Mouse (Mus musculus): Measurements from ENCODE around the gene Zdhhc9. TPM values are rescaled to one million over a fixed set of nuclear protein-coding genes. Genes with fewer than 3 reads are reported as not detected.

Zdhhc9 gene
- polyA plus RNA-seq, 1 experiment from 2014 or later, result 3.1 TPM

DNA sequence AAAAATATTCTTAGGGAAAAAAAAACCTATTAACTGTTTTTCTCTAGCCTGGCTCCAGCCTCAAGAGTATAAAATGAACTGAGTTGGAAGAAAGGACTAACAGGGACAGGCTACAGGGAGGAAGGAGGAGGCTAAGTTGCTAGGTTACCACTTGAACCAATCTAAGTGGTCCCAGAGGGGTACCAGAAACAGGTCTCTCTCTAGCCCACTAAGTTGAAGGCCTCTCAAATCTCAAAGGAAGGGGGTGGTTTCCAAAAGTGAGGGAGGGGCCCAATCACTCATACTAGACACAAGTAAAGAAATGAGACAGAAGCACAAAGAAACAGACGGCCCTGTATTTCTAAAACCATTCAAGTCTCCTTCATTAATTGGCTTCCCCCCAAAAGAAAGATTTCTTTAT lies 38.8 kb downstream of the Zdhhc9 start:
- no peak overlapping the region for H3K4me2 ChIP-seq
- WGBS, result 70% methylated on average over 1 of the region's 1 CpGs
- H3K36me3 ChIP-seq, result no peaks in the 10 kb centered on the region; the same call in 1 of the 2 replicates

GRCm38 (mm10) chrX:48158229-48158919 lies 50.3 kb downstream of the Zdhhc9 start:
- Histone ChIP-seq H3K36me3 (no peaks in the 10 kb centered on the region), H3K27me3 (no peaks in the 10 kb centered on the region), H3K4me2 (no peak overlapping the region), H3K4me3 (no peak overlapping the region), H3K27ac (no peak overlapping the region), H3K9ac (no peak overlapping the region), H3K4me1 (replicated peaks) (no peaks in the 10 kb centered on the region), H3K9me3 (replicated peaks) (no peaks in the 10 kb centered on the region)
- ATAC-seq (replicated peaks; ENCODE audit: insufficient number of reproducible peaks, insufficient read depth, low FRiP score, low read depth), result no peak
- 83% methylated on average over 11 of the region's 11 CpGs for WGBS

More for the DNA sequence above, 38.8 kb downstream of the Zdhhc9 start:
- Histone ChIP-seq H3K4me3 (no peak overlapping the region), H3K4me1 (replicated peaks) (no peaks in the 10 kb centered on the region), H3K27me3 (no peaks in the 10 kb centered on the region), H3K27ac (no peak overlapping the region), H3K9ac (no peak overlapping the region), H3K9me3 (replicated peaks) (no peaks in the 10 kb centered on the region)
- ATAC-seq (replicated peaks; ENCODE audit: insufficient number of reproducible peaks, insufficient read depth, low FRiP score, low read depth), result no peak

- Histone ChIP-seq H3K36me3 (no peaks in the 10 kb centered on the region), H3K4me2 (no peak overlapping the region), H3K4me1 (replicated peaks) (peaks cover 4% of the 10 kb centered on the region), H3K27ac (no peak overlapping the region), H3K9me3 (replicated peaks) (no peaks in the 10 kb centered on the region), H3K4me3 (no peak overlapping the region), H3K27me3 (no peaks in the 10 kb centered on the region), H3K9ac (no peak overlapping the region)
- no peak for ATAC-seq (replicated peaks; ENCODE audit: insufficient number of reproducible peaks, insufficient read depth, low FRiP score, low read depth)
- WGBS, result 70% methylated on average over 8 of the region's 8 CpGs
Measured at GRCm38 (mm10) chrX:48157396-48157795, 51.3 kb downstream of the Zdhhc9 start.

GRCm38 (mm10) chrX:48155489-48155888 lies 53.2 kb downstream of the Zdhhc9 start:
- Histone ChIP-seq H3K27ac (no peak overlapping the region), H3K9me3 (replicated peaks) (no peaks in the 10 kb centered on the region), H3K36me3 (no peaks in the 10 kb centered on the region), H3K4me1 (replicated peaks) (peaks cover 4% of the 10 kb centered on the region), H3K27me3 (no peaks in the 10 kb centered on the region), H3K4me3 (no peak overlapping the region), H3K9ac (no peak overlapping the region), H3K4me2 (no peak overlapping the region)
- WGBS, result 76% methylated on average over 6 of the region's 6 CpGs
- no peak for ATAC-seq (replicated peaks; ENCODE audit: insufficient number of reproducible peaks, insufficient read depth, low FRiP score, low read depth)

DNA sequence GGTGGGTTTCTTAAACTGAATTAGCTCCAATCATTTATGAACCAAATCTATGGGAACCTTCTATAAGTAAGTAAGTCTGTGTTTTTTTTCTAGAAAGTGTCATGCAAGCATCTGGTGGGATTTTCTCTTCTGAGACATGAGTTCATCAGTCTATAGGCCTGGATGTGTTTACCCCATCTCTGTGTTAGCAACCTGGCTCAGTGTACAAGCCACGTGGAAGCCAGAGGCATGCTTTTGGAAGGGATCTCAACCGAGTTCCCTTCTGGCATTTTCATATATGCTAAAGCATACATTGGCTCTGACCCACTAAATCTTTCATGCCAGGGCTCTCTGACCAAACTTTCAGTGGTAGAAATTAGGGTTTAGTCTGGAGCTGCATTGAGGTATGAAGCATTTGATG lies 54.7 kb downstream of the Zdhhc9 start:
- Histone ChIP-seq H3K27me3 (no peaks in the 10 kb centered on the region), H3K27ac (no peak overlapping the region), H3K9ac (no peak overlapping the region), H3K4me3 (no peak overlapping the region), H3K4me1 (replicated peaks) (peaks cover 4% of the 10 kb centered on the region), H3K4me2 (no peak overlapping the region), H3K36me3 (no peaks in the 10 kb centered on the region), H3K9me3 (replicated peaks) (no peaks in the 10 kb centered on the region)
- ATAC-seq (replicated peaks; ENCODE audit: insufficient number of reproducible peaks, insufficient read depth, low FRiP score, low read depth), result no peak
- WGBS, result 65% methylated on average over 2 of the region's 2 CpGs

DNA sequence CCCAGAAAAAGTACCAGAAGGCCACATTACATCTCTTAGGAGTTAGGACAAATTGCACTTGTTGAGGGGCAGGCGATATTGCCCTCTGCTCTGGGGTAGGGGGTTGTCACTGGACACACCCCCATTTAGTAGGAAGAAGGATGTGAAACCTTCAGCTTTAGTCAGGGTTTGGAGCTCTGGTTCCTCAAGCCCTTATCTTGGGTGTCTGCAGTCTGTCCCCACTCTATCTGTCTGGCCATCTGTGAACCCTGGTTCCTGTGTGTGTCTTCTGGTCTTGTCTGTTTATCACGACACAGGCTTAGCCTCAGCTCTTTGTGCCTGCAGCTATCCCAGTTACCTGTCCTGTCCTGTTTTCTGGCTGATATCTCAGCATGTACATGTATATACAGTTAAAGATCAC lies 55.3 kb downstream of the Zdhhc9 start:
- peaks cover 4% of the 10 kb centered on the region for H3K4me1 ChIP-seq (replicated peaks)
- H3K4me3 ChIP-seq, result no peak overlapping the region
- H3K27ac ChIP-seq, result no peak overlapping the region
- no peaks in the 10 kb centered on the region for H3K36me3 ChIP-seq
- WGBS, result 74% methylated on average over 2 of the region's 2 CpGs
- no peaks in the 10 kb centered on the region for H3K27me3 ChIP-seq
- H3K9me3 ChIP-seq (replicated peaks), result no peaks in the 10 kb centered on the region
- H3K4me2 ChIP-seq, result no peak overlapping the region
- H3K9ac ChIP-seq, result no peak overlapping the region
- ATAC-seq (replicated peaks; ENCODE audit: insufficient number of reproducible peaks, insufficient read depth, low FRiP score, low read depth), result no peak

DNA sequence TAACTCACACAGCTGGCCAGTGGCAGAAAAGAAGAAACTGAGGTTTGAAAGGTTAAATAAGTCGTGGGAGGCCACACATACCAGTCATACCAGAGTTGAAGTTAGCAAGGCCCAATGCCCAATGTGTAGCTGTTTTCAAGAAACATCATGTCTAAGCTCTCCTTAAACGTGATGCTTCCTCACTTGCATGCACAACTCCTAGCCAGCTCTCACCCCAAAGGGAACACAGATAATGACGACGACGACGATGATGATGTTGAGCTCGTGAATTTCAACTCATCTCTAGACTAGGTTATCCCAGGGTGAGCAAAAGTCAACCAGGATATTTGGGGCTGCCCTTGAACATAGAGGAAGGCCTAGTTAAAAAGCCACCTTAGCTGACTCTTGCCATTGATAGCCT lies 56.6 kb downstream of the Zdhhc9 start:
- Histone ChIP-seq H3K4me3 (no peak overlapping the region), H3K27me3 (no peaks in the 10 kb centered on the region), H3K36me3 (no peaks in the 10 kb centered on the region), H3K27ac (no peak overlapping the region), H3K4me2 (no peak overlapping the region), H3K4me1 (replicated peaks) (peaks cover 4% of the 10 kb centered on the region), H3K9me3 (replicated peaks) (no peaks in the 10 kb centered on the region), H3K9ac (no peak overlapping the region)
- 56% methylated on average over 7 of the region's 7 CpGs for WGBS
- ATAC-seq (replicated peaks; ENCODE audit: insufficient number of reproducible peaks, insufficient read depth, low FRiP score, low read depth), result no peak

DNA sequence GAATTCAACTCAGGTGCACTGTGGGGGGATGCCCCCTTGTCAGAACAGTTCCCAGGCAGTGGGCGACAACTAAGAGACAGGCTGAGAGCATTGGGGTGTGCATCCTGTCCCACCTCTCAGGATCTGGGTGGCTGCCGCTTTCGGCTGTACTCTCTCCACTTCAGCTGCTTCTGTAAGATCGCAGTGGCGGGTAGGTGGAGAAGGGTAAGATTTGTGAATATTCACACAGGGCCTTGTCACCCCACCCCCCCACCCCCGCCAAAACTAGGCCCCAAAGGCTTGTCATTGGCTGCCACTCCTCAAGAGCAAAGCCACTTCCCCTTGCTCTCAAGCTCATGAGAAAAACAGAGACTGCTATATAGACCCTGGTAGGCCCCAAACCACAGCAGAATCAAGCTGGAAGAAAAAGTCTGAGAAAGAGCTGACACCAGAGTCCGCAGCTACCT lies 60.9 kb downstream of the Zdhhc9 start:
- Histone ChIP-seq H3K9ac (no peak overlapping the region), H3K4me3 (peak overlapping the region; percentile 7; the same call in 1 of the 2 replicates), H3K9me3 (replicated peaks) (no peaks in the 10 kb centered on the region), H3K4me1 (replicated peaks) (peaks cover 3% of the 10 kb centered on the region), H3K36me3 (no peaks in the 10 kb centered on the region), H3K4me2 (no peak overlapping the region), H3K27me3 (no peaks in the 10 kb centered on the region), H3K27ac (0 out of 2 replicates have a peak overlapping the region, but pooled peaks have one; percentile 31)
- no peak for ATAC-seq (replicated peaks; ENCODE audit: insufficient number of reproducible peaks, insufficient read depth, low FRiP score, low read depth)
- whole genome bisulfite sequencing, result 78% methylated on average over 7 of the region's 7 CpGs

DNA sequence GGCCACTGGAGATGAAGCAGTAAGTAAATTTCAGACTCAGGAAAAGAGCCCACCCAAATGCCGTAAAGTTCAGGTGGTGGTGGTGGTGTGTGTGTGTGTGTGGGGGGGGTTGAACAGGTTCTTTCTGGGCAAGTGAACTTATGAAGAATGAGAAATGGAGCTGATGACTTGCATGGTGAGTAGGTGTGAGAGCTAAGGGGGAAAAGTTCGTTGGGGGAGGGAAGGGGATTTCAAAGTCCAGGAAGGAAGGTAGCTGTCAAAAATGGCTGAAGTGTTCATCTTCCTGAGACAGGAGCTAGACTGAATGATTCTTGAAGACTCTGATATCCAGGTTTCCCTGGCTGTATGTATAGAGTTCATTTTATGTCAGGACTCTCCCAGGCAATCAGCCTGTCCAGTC lies 61.5 kb downstream of the Zdhhc9 start:
- Histone ChIP-seq H3K9me3 (replicated peaks) (no peaks in the 10 kb centered on the region), H3K27me3 (no peaks in the 10 kb centered on the region), H3K4me3 (peak overlapping the region; percentile 11), H3K27ac (0 out of 2 replicates have a peak overlapping the region, but pooled peaks have one; percentile 31), H3K4me2 (no peak overlapping the region), H3K36me3 (no peaks in the 10 kb centered on the region), H3K4me1 (replicated peaks) (no peaks in the 10 kb centered on the region; the same call in 1 of the 2 replicates), H3K9ac (no peak overlapping the region)
- WGBS, result 71% methylated on average over 2 of the region's 2 CpGs
- ATAC-seq (replicated peaks; ENCODE audit: insufficient number of reproducible peaks, insufficient read depth, low FRiP score, low read depth), result no peak

- Histone ChIP-seq H3K4me1 (replicated peaks) (no peaks in the 10 kb centered on the region), H3K4me2 (no peak within 1 kb of the TSS), H3K9me3 (replicated peaks) (no peaks in the 10 kb centered on the region), H3K4me3 (peak within 1 kb of the TSS; percentile 11), H3K27me3 (no peaks in the 10 kb centered on the region), H3K36me3 (no peaks in the 10 kb centered on the region), H3K27ac (no peak within 1 kb of the TSS), H3K9ac (no peak within 1 kb of the TSS)
- WGBS, result 64% methylated on average over 4 of the region's 4 CpGs
- ATAC-seq (replicated peaks; ENCODE audit: insufficient number of reproducible peaks, insufficient read depth, low FRiP score, low read depth), result no peak
Measured at GRCm38 (mm10) chrX:48146262-48146661, 62.4 kb downstream of the Zdhhc9 start, which contains the start of gene Sash3. Gene Sash3 (plus strand): TSS chrX:48146436.

DNA sequence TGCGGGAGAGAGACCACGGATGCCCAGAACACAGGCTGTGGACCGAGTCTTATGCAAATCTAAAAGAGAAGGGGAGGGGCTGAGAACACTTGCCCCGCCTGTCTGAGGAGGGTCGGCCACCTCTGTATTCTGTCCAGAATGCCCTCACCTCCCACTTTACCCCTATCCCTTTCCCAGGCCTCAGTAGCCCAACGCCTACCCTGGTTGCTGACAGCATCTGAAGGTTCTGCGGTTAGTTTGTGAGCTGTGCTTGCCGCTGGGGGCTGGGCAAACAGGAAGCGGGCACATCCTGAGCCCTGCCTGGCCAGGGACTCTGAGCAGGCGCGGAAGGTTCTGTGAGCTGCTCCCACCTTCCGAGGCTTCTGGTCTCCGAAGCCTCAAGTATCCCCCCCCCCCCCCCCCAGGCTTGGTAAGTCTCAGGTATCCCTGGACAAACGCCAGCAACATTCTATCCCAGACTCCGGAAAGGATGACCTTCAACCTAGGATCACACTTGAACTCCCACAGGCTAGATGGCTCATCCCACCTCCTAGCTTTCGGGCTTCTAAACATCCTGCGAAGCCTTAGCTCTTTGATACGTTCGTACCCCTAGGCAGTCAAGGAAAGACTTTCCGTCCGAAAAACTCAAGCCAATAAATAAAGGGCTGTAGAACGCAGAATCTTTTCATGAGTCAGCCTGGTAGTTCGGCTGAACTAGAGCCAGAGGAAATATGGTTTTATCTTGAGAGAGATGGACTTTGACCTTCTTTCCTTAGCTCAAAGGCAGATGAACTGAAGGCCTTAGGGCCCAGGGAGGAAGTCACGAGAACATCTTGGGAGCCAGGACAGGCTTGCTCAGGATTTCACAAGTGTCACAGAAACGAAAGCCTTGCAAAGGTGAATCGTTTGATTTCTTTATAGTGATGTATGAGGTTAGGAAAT lies 65.0 kb downstream of the Zdhhc9 start:
- no peak for ATAC-seq (replicated peaks; ENCODE audit: insufficient number of reproducible peaks, insufficient read depth, low FRiP score, low read depth)
- H3K36me3 ChIP-seq, result no peaks in the 10 kb centered on the region
- H3K27ac ChIP-seq, result no peak overlapping the region
- peak overlapping the region; percentile 55 for H3K4me2 ChIP-seq
- 46% methylated on average over 25 of the region's 26 CpGs for WGBS
- 0 out of 2 replicates have a peak, but pooled peaks cover 2% of the 10 kb centered on the region for H3K4me1 ChIP-seq (replicated peaks)
- no peak overlapping the region for H3K9ac ChIP-seq
- H3K9me3 ChIP-seq (replicated peaks), result no peaks in the 10 kb centered on the region
- H3K4me3 ChIP-seq, result peak overlapping the region; percentile 35
- no peaks in the 10 kb centered on the region for H3K27me3 ChIP-seq
